Comparison of ENCODE assay signal across 27 mouse cellular contexts in genomic region chr2:160860363-160860762, GRCm38 (mm10). TPM values are rescaled to one million over a fixed set of nuclear protein-coding genes. Genes with fewer than 3 reads are reported as not detected.
DNase-seq lines count a peak whose midpoint lies in the region; ATAC-seq and TF ChIP-seq lines count a peak whose summit lies in the region.
"Had no signal": no experiment of that assay in that cellular context is flagged by ENCODE, and none has a peak within 500 bp of the region (broad histone marks: within the 10 kb centered on the region; RNA-seq: fewer than 3 reads in every experiment).

No protein-coding gene starts in this region.

- H3K36me3 ChIP-seq in testis, adult 2 months (ENCODE audit: control insufficient read depth, insufficient read depth, low read length) = no peaks in the 10 kb centered on the region
- H3K36me3 ChIP-seq: embryonic facial prominence, embryonic 13.5 days; forebrain, embryonic 10.5 days; forebrain, embryonic 15.5 days; heart, embryonic 10.5 days; hindbrain, embryonic 13.5 days; limb, embryonic 10.5 days; limb, embryonic 15.5 days; midbrain, embryonic 10.5 days; midbrain, embryonic 15.5 days had no signal

- no peaks in the 10 kb centered on the region; the same call in 1 of the 2 replicates for H3K4me1 ChIP-seq in testis, adult 2 months (ENCODE audit: control insufficient read depth, insufficient read depth, low read length)
- H3K4me1 ChIP-seq: forebrain, embryonic 10.5 days; heart, embryonic 10.5 days; limb, embryonic 10.5 days; limb, embryonic 15.5 days; midbrain, embryonic 10.5 days; midbrain, embryonic 15.5 days had no signal

- intact Hi-C loops in gastrocnemius, adult 2 months (cut with DNase I) = no loop called here
- intact Hi-C loops in gastrocnemius, postnatal 36 days (cut with DNase I) = no loop called here

- 0 out of 2 replicates have a peak, but pooled peaks have one; percentile 13 for ATAC-seq in megakaryocyte, adult 5-6 weeks (ENCODE audit: poor library complexity, severe bottlenecking)
- ATAC-seq: forebrain, embryonic 15.5 days; intestine, embryonic 16.5 days; midbrain, embryonic 15.5 days had no signal

- 0 out of 2 replicates have a peak overlapping the region, but pooled peaks have one; percentile 16 for H3K27ac ChIP-seq in gastrocnemius, adult 2 months
- no peak overlapping the region for H3K27ac ChIP-seq in testis, adult 2 months (ENCODE audit: control insufficient read depth, insufficient read depth, low read depth, low read length)
- H3K27ac ChIP-seq: embryonic facial prominence, embryonic 13.5 days; forebrain, embryonic 10.5 days; forebrain, embryonic 15.5 days; heart, embryonic 10.5 days; hindbrain, embryonic 13.5 days; limb, embryonic 10.5 days; limb, embryonic 15.5 days; midbrain, embryonic 10.5 days; midbrain, embryonic 15.5 days had no signal

- H3K4me3 ChIP-seq in gastrocnemius, adult 2 months = no peak overlapping the region
- H3K4me3 ChIP-seq in testis, adult 2 months (ENCODE audit: control insufficient read depth, low read depth, low read length) = peak overlapping the region; percentile 64; the same call in 1 of the 2 replicates
- H3K4me3 ChIP-seq: embryonic facial prominence, embryonic 13.5 days; forebrain, embryonic 10.5 days; forebrain, embryonic 15.5 days; heart, embryonic 10.5 days; hindbrain, embryonic 13.5 days; limb, embryonic 10.5 days; limb, embryonic 15.5 days; midbrain, embryonic 10.5 days; midbrain, embryonic 15.5 days had no signal

- TF ChIP-seq POLR2A in testis, adult 2 months (IDR thresholded peaks at IDR 0.05; ENCODE audit: control insufficient read depth, low read depth, low read length) = no peak

- no peak for DNase-seq in gastrocnemius, adult 2 months
- DNase-seq in gastrocnemius, postnatal 36 days = no peak
- no peak for DNase-seq in testis, postnatal 14 days (ENCODE audit: low spot score)
- no peak for DNase-seq in right cerebral cortex, postnatal 14 days
- no peak for DNase-seq in spleen, postnatal 4 days (ENCODE audit: low spot score in 2 of 2)
- DNase-seq: adrenal gland, postnatal 25 days; cerebellum, adult 8-10 months; cerebellum, postnatal 25 days; heart, postnatal 36 days; kidney, postnatal 14 days; layer of hippocampus, adult 9-11 months; lung, postnatal 4 days; spleen, adult 18-20 months had no signal

- TF ChIP-seq CTCF in gastrocnemius, adult 2 months (IDR thresholded peaks at IDR 0.05) = no peak
- TF ChIP-seq CTCF in testis, adult 2 months (IDR thresholded peaks at IDR 0.05; ENCODE audit: control insufficient read depth, insufficient read depth, insufficient replicate concordance, low read depth, low read length) = no peak

- no peaks in the 10 kb centered on the region for H3K27me3 ChIP-seq in testis, adult 2 months (ENCODE audit: control insufficient read depth, insufficient read depth, low read length)
- H3K27me3 ChIP-seq: embryonic facial prominence, embryonic 13.5 days; forebrain, embryonic 15.5 days; hindbrain, embryonic 13.5 days; limb, embryonic 15.5 days; midbrain, embryonic 15.5 days had no signal

RNA-seq across cellular contexts. Expression of gene Zhx3, which starts 12.4 kb away (rescaled TPM):
- 10 to 100 TPM; 24.2 to 29.0 TPM for total RNA-seq in gastrocnemius, adult 2 months (2021)
- 10 to 100 TPM; 24.8 to 25.7 TPM for total RNA-seq in gastrocnemius, postnatal 36 days (2021)
- polyA plus RNA-seq in testis, adult 2 months (2012; rRNA removed) = 41.2 and 43.0 TPM in 2 replicates
- 2.9 and 6.2 TPM in 2 replicates for total RNA-seq in megakaryocyte, adult 5-6 weeks (2015)
- total RNA-seq in megakaryocyte, adult 5-6 weeks (2017) = 2.8 and 3.9 TPM in 2 replicates

RNA-seq across cellular contexts. Expression of gene Lpin3, which starts 20.1 kb away (rescaled TPM):
- 1 to 10 TPM; 3.2 to 5.0 TPM for total RNA-seq in gastrocnemius, adult 2 months (2021)
- total RNA-seq in gastrocnemius, postnatal 36 days (2021) = 1 to 10 TPM; 3.0 to 4.6 TPM
- polyA plus RNA-seq in testis, adult 2 months (2012; rRNA removed) = 5.9 and 6.4 TPM in 2 replicates
- total RNA-seq in megakaryocyte, adult 5-6 weeks (2015) = not detected in 2 replicates
- not detected in 2 replicates for total RNA-seq in megakaryocyte, adult 5-6 weeks (2017)
- total RNA-seq: neutrophil, adult 5-6 weeks had no signal

RNA-seq across cellular contexts. Expression of gene Emilin3, which starts 51.8 kb away (rescaled TPM):
- total RNA-seq in gastrocnemius, adult 2 months (2021) = under 1 TPM; 0.20 to 0.23 TPM
- total RNA-seq in gastrocnemius, postnatal 36 days (2021) = under 1 TPM; 0.36 to 0.44 TPM
- 3.8 and 4.2 TPM in 2 replicates for polyA plus RNA-seq in testis, adult 2 months (2012; rRNA removed)
- not detected in 2 replicates for total RNA-seq in megakaryocyte, adult 5-6 weeks (2015)
- total RNA-seq in megakaryocyte, adult 5-6 weeks (2017) = not detected in 2 replicates
- total RNA-seq: adrenal gland, adult 18-20 months; adrenal gland, postnatal 25 days; neutrophil, adult 5-6 weeks had no signal

Comparison
In these comparisons a context has a peak if more than half of its experiments do, and no peak if none do; other contexts are left out.
1. RNA of gene Lpin3, which starts 20.1 kb away (total RNA-seq): 3.2 to 5.0 TPM in gastrocnemius, adult 2 months and 3.0 to 4.6 TPM in gastrocnemius, postnatal 36 days; not detected in megakaryocyte, adult 5-6 weeks; every median in the first group is over 4 times any median in the second.